Mouse (Mus musculus) erythroblast, adult 5-6 weeks (primary cell): ENCODE data around the gene Lrmp. TPM values are rescaled to one million over a fixed set of nuclear protein-coding genes. Genes with fewer than 3 reads are reported as not detected.
"Not testable (repeated sequence)": the region's sequence is repeated elsewhere in the genome, so short reads cannot be mapped to it uniquely, and the experiment has no call there.

Experiments
- ATAC-seq: replicated peaks from 2 replicates; pipeline ENCODE4 v1.8.0; 2016; ENCODE audit warnings: moderate number of reproducible peaks, mild to moderate bottlenecking, moderate TSS enrichment, inconsistent platforms; ENCODE audit not compliant: poor library complexity, low FRiP score, severe bottlenecking
- total RNA-seq, 2 experiments: library from RNA; stranded (forward) in 1 of 2; stranded (reverse) in 1 of 2; fragments of 150-400 nt in 1 of 2; fragments of 200-764, 138-1000 nt in 1 of 2; gene quantifications; 2 replicates each; pipeline versions ENCODE4 v1.2.3 to v1.2.4; 2015 to 2017; ENCODE audit warnings: low replicate concordance in 2 of 2

The Lrmp gene
- total RNA-seq (2015; ENCODE audit: low replicate concordance) (11.9 and 15.0 TPM in 2 replicates), total RNA-seq (2017; ENCODE audit: low replicate concordance) (26.1 and 29.8 TPM in 2 replicates)

DNA sequence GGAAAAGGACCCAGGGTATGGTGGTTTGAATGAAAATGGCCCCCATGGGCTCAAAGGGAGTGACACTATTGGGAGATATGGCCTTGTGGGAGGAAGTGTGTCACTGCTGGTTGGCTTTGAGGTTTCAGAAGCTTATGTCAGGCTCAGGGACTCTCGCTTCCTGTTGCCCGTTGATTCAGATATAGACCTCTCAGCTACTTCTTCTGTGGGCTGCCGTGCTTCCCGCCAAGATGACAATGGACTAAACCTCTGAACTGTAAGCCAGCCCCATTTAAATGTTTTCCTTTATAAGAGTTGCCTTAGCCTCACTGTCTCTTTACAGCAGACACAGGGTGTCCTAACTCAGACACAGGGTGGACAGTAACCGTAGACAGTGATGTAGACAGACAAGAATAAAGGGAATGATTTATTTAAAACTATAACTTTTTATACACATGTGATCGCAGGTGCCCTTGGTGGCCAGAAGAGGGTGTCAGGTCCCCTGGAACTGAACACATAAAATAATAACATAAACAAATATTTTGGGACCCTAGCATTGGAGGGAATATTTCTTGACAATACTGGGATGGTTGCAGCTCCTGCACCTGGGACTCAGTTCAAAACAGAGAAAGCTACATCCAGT is at the start of gene Lrmp:
Gene Lrmp (plus strand): TSS at position 178 of the 622 bp plus-strand sequence.
- no peak for ATAC-seq

DNA sequence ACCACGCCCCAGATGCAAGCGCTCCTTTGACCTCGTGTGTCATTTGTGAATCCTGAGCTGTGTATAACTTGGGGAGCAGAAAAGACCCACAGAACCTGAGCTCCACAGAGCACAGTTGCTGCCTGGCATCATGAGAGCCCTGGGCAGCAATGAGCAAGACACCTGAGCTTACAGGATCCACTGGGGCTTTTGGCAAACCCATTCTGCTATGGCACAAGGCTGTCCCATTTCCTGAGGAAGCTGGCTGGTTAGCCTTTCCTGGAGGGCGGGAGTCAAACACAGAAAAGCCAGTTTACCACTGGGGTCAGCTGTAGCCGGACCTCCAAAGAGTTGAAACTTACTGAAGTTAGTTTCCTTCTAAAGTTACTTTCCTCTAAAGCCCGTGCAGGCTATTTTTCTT is 49.0 kb upstream of the Lrmp start:
- ATAC-seq = no peak

DNA sequence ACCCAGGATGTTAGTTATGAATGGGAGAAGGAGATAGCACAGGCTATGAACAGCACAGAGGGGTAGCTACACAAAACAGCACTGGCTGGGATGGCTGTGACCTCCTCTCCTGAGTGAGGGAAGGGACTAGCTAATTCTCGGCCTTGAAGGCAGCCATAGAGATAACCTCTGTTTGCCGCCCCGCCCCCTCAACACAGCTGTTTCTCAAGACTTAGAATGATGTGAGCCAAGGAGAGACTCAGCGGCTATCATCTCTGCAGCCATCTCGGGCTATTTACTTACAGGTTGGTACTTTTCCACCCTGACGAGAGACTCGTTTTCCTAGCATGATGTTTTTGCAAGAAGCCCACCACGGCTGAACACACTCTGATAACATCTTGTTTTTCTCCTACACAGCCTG is 47.8 kb upstream of the Lrmp start:
- no peak for ATAC-seq

DNA sequence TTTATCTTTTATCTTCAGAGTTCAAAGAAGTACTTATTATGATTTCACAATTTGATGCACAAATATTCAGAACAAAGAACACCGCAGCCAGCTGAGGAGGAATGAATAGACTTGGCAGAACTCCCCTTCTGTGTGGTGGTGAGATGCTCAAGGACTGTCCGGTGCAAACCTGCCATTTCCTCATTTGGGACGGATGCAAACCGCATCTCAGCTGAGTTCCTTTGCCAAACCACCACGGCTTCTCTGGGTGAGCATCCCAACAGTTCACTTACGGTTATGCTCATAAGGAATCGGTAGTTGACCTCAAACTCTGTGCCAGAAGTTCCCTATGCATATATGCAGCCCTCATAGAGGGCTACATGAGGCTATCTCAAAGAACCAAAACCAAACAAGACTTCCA is 46.1 kb upstream of the Lrmp start:
- ATAC-seq = no peak

DNA sequence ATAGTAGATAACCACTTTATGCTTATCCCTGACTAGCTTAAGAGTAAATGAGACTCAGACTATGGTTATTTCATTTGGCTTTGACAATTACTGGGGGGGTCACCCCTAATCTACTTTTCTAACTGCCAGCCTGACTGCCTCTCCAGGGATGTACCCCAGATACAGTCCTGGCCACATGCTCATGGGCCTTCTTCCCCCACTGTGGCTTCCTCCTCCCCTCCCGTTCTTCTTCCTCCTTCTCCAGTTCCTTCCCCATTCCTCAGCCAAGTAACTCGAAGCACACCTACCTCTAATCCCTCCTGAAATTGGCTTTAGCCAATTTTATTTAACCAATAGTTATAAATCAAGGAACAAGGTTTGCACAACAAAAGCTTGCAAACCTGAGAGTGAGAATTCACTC is 45.5 kb upstream of the Lrmp start:
- no peak for ATAC-seq

DNA sequence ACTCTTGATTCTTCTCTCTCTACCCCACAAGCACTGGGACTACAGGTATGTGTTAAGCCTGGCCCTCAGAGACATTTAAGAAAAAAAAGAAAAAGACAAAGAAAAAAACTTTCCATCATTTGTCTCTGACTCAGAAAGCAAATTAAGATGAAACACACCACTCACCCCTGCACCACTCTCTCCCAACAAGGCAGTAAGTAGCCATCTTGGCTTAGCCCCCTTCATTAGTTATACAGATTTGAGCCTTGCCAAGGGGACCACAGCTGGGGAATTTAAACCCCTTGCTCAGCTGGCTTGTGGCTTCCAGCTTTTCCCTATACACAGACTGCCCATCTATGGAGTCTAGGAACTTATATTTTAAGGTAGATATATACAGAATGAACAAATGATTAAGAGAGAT is 41.0 kb upstream of the Lrmp start:
- ATAC-seq = no peak

DNA sequence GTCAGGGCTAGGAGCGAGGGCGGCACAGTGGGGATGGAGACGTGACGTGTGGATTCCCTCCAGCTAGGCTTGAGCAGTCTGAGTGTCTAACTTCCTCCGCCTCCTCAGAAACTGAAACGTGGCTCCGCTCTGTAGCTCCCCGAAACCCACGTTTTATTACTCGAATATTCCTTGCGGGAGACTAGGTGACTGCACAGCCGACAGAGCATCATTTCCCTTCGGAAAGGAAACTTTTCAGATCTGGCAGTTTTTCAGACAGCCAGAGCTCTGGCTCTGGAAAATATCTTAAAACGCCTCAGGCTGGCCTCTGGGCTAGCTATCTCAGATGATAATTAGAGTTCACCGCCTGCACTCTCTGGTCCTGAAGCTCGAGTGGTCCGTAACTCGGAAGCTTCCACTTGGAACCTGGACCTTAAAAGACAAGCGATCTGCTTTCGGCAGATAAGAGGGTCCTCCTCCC is 40.3 kb upstream of the Lrmp start:
- no peak for ATAC-seq

DNA sequence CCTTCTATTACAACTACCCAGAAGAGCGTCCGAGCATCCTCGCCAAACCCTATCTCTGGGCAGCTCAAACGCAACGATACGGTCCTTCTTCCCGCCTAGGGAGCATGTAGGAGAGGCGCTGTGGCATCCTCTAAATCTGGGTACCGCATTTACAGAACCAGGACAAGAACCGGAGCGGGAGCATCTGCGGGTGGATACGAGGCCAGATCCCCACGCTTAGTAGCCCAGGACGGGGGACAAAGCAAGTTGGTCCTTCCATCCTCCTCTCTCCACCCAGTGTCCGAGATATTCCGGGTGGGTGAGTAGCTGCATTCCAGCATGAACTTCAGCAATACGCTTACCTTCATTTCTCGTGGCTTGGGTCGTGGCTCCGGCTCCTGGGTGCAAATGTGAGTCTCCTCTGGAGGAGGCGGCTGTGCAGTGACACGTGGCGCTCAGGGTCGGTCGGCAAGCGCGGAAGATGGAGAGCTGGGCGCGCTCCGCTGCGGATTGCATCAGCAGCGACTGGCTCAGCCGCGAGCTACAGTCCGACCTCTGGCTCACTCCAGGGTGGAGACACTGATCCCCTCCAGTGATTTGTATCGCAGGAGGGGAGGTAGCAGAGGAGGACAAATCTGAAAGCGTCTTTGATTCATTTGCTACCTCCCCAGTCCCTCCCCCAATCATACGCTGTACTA is 39.8 kb upstream of the Lrmp start, which contains the start of gene Bcat1:
Gene Bcat1 (minus strand): TSS at position 637 of the 677 bp plus-strand sequence.
- ATAC-seq = no peak

DNA sequence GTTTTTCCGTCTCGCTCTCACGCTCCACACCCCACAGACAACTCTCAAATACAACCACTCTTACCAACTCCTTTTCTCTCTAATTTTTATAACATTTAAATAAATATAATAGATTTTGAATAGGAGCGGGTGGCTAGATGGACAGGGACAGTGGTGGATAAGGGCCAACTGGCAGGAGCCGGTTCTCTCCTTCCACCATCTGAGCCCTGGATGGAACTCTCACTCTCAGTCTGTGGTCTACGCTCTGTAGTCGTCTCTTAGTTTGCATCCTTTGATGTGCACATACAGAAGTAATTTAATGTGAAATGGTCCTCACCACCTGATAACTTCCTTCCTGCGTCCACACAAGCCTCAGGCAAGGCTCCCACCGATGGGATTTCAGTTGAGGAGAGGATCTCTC is 39.2 kb upstream of the Lrmp start:
- no peak for ATAC-seq

DNA sequence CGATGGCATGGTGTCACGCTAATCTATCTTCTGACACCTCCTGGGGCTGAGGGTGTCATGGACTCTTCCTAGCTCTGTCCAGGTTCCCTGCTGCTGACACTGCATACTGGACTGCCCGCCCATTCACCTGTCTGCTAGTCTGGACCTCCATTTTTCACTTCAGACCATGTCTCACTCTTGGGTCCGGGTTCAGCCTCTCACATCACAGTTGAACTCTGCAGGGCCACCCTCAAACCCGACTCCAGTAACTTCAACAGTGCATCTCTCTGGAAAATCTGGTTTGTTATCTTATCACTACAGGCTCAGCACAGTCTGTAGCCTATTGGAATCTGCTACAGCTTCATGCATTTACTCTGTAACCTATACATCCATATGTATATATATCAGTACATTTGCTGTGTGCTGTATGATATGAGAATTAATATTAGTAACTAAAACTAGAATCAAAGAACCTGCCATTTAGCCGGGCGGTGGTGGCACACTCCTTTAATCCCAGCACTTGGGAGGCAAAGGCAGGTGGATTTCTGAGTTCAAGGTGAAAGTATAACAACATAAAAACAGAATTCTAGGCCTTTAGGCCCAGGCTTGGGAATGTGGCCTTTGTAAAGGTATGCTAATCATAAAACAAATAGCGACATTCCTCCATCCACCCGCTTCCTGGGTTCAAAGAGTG is 36.2 kb upstream of the Lrmp start:
- no peak for ATAC-seq

DNA sequence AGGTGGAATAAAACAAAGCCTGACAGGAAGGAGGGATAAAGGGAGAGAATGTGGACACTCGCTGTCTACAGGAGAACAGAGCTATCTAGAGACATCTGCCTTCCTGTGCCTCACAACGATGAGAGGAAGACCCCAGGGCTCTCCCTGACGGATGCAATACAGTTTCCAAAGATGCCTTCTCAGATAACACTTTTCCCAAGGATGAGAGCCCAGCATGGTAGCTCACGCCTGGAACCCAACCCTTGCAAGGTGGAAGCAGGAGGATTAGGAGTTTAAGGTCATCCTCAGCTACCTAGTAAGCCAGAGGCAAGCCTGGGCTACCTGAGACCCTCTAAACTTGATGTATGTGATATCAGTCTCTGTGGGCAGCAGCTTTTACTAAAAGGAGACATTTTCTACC is 33.7 kb upstream of the Lrmp start:
- ATAC-seq = no peak

DNA sequence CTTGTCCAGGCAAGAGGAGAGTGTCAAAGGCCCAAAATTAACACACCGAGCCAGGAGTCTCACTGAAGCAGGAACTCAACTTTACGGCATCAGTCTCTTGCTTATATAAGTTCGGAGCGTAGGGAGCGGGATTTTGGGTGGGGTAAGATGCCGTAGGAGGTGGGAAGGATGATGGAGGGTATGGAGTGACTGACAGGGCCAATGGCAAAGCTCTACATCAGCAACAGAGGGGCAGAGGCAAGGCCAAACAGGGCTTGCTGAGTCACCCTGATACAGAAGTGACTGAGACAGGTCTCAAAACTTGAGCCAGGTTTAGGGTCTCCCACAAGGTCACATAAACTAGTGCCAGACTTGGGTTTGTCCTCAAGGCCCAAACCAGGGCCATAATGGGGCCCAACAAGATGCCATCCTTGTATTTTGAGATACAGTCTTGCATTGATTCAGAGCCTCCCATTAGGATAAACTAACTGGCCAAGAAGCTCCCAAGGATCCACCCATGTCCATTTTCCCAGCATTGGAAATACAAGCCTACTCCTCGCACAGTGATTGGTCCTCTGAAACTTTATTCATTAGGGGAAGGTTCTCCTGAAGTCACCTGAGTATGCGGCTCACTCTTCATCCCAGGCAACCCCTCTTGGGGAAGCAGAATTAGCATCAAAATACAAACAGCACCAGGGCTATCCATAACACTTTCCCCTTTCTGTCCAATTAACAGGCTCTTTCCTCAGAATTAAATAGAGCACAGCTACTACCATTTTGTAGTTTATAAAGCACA is 30.9 kb upstream of the Lrmp start:
- ATAC-seq = no peak

DNA sequence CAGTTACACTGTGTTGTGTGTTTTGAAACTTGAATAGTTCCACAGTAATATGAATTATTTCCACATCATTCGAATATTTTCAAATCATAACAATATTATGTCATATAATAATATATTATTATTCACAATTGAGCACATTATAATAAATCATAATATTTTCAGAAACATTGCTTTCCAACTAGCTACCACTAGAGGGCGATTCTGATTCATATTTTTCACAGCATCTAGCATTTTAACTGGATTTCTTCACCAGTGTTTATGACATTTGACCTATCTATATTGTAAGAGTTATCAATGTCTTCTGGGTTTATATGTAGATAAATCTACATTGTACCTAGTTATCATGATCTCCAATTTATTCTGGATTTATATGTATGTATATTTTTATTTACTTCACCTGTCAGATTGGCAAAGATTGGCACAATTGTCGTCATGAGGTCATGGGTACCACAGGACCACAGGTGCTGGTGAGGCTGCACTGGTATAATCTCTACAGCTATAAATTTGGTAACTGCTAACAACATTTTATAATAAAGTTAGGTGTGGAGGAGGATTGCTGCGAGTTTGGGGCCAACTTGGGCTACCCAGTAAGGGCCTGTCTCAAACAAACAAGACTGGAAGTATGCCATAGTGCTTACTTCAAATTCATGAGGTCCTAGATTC is 26.9 kb upstream of the Lrmp start:
- ATAC-seq = no peak

DNA sequence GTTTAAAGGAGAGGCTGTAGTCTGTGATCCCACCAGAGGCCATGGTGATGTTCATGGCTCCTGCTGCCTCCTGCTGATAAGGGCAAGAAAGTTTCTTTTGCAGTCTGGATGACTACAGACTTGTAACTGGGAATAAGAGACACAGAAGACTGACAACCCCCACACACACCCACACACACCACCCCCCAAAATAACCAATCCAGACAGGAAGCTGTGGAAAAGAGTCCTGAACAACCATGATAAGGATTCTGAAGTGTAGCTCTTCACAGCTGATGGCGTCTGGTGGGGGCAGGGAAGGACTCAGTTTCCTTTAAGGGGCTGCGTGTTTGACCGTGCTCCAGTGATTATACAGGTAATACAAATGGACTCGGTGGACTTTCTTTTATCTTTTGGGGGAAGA is 26.1 kb upstream of the Lrmp start:
- no peak for ATAC-seq

DNA sequence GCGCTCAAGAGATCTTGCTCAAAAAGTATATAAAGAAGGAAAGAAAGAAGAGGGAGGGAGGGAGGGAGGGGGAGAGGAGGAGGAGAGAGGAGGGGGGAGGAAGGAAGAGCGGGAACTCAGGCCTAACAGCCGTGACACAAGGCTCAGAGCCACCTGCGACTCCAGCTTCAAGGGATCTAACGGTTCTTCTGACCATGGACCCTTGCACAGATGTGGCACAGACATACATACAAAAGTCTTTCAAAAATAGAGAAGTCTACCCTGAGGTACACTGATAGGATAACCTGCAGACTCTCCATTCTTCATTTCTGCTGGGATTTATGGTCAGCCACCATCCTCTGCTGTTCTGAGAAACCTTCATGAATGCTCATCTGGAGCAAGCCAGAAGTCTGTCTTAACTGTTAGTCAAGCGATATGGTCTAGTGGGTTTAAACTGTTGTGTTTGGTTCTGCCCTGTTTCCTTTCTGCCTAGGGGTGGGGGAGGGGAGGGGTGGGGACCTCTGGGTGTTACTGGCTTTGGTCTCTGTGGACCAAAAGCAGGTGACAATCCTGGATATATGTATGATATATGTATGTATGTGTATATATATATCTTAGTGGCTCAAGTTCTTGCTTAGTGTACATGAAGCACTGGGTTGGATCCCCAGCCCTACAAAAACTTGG is 25.1 kb upstream of the Lrmp start:
- ATAC-seq = no peak

DNA sequence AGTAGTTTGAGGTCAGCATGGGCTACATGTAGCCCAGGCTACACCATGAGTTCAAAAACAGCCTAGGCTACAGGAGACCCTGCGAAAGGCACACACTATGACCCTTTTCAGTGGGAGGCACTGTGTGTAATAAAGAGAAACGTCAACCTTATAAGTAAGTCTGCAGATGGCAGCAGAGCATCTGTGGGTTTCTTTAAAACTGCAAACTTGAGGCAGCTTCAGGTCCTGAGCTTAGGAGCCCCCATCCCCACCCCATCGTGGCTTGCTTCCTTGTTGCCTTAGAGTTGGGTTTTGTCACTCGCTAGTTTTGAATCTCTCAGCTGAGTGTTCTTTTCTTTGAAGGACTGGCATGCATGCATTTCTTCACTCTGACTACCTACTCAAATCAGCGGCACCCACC is 24.5 kb upstream of the Lrmp start:
- no peak for ATAC-seq

DNA sequence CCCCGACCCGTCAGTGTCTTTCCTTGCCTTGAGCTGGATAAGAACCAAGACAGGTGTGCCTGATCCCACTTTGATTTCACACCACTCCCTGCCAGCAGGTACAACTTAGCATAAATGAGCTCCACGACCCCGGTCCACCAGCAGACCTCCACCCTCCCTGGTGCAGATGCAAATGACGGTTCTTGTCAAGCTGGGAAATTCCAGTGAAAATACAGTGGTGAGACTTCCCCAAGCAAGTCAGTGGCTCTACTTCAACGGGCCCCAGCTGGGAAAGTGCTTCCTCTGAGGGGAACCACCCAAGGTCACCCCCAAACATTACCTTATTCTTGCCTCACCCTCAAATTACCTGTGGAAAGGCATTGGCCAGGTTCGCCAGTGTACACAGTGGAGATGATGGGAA is 23.5 kb upstream of the Lrmp start:
- no peak for ATAC-seq

DNA sequence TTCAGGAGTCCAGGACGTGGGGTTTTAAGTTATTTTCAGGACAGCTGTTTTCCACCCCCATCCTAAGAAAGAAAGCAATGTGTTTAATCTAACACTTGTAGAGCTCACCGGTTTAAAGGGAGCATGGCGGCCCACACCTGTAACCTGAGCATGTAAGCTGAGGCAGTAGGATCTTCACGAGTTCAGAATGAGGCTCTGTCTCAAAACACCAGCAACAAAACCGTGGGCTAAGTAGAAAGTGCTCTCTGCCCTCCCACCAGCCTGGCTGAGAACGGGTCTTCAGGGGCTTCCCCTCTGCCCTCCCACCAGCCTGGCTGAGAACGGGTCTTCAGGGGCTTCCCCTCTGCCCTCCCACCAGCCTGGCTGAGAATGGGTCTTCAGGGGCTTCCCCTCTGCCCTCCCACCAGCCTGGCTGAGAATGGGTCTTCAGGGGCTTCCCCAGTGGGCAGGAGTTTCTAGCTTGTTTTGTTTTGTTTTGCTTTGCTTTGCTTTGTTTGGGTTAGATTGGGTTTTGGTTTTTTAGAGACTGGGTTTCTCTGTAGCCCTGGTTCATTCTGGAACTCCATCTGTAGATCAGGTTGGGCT is 22.3 kb upstream of the Lrmp start:
- not testable (repeated sequence) for ATAC-seq

DNA sequence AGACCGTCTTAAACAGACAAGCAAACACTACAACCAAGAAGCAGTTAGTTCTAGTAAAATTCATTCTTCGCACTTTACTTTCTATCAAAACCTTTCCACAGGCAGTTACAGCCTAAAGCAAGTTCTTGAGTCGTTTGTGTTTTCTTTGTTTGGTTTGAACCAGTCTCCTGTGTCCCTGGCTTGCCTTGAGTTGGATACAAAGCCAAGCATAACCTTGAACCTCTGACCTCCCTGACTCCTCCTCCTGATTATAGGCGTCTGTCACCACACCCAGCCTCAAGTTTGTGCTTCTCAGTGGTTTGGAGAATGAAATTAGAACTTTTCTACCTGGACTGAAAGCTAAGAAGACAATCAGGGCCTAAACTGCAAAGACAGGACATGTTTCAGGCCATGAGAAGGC is 21.0 kb upstream of the Lrmp start:
- ATAC-seq = no peak
